Comparison of ENCODE assay signal across 16 mouse cellular contexts in genomic region chr15:59880426-59880825, GRCm38 (mm10).
"Had no signal": no experiment of that assay in that cellular context is flagged by ENCODE, and none has a peak within 500 bp of the region (broad histone marks: within the 10 kb centered on the region; RNA-seq: fewer than 3 reads in every experiment).

No protein-coding gene starts in this region.

- H3K4me1 ChIP-seq: neural tube, embryonic 13.5 days; neural tube, embryonic 15.5 days; stomach, embryonic 15.5 days had no signal

- H3K36me3 ChIP-seq: neural tube, embryonic 13.5 days; neural tube, embryonic 15.5 days; stomach, embryonic 15.5 days had no signal

- H3K9ac ChIP-seq: neural tube, embryonic 13.5 days; neural tube, embryonic 15.5 days; stomach, embryonic 15.5 days had no signal

- DNase-seq: retina, postnatal 1 day; right cerebral cortex, adult 18-20 months; right cerebral cortex, postnatal 14 days; right cerebral cortex, postnatal 25 days; right cerebral cortex, postnatal 4 days; spleen, adult 18-20 months; thymus, adult 18-20 months; thymus, adult 2 months; thymus, postnatal 14 days; thymus, postnatal 25 days; thymus, postnatal 36 days; thymus, postnatal 4 days had no signal

- H3K4me3 ChIP-seq: neural tube, embryonic 13.5 days; neural tube, embryonic 15.5 days; stomach, embryonic 15.5 days had no signal

- H3K4me2 ChIP-seq: neural tube, embryonic 13.5 days; neural tube, embryonic 15.5 days; stomach, embryonic 15.5 days had no signal

- H3K27me3 ChIP-seq: neural tube, embryonic 13.5 days; neural tube, embryonic 15.5 days; stomach, embryonic 15.5 days had no signal

- H3K9me3 ChIP-seq: neural tube, embryonic 15.5 days; stomach, embryonic 15.5 days had no signal

- H3K27ac ChIP-seq: neural tube, embryonic 13.5 days; neural tube, embryonic 15.5 days; stomach, embryonic 15.5 days; stomach, postnatal 0 days had no signal
